Mouse (Mus musculus) heart, adult 2 months (tissue): ENCODE data around the gene Pear1.

Experiments
- EP300 ChIP-seq: fragments of 200-500 bp; IDR thresholded peaks from 2 replicates; pipeline ENCODE4 v1.6.1; 2011; ENCODE audit warnings: low read depth, low read length, control low read depth; ENCODE audit not compliant: insufficient read depth
- POLR2A ChIP-seq: fragments of 200-500 bp; IDR thresholded peaks from 2 replicates; pipeline ENCODE4 v1.6.1; 2011; ENCODE audit warnings: mild to moderate bottlenecking, low read depth, low read length, control low read depth; ENCODE audit not compliant: insufficient read depth

- TF ChIP-seq EP300 (no peak), POLR2A (no peak)
Observed at GRCm38 (mm10) chr3:87733984-87734761, 89.9 kb downstream of the Pear1 start.
